ENCODE assay signal across 7 mouse cellular contexts in genomic region chr7:31139765-31140164, GRCm38 (mm10). TPM values are rescaled to one million over a fixed set of nuclear protein-coding genes. Genes with fewer than 3 reads are reported as not detected.
DNase-seq lines count a peak whose midpoint lies in the region; TF ChIP-seq lines count a peak whose summit lies in the region.

No protein-coding gene starts in this region.

- peaks cover 4% of the 10 kb centered on the region for H3K36me3 ChIP-seq in kidney, adult 2 months (ENCODE audit: control insufficient read depth, insufficient read depth, low read length)

- peak; percentile 40 for DNase-seq in urinary bladder, postnatal 25 days (ENCODE audit: low spot score)
- no peak for DNase-seq in urinary bladder, postnatal 10 days (ENCODE audit: low spot score)
- peak; percentile 64 for DNase-seq in cerebellum, adult 11 months
- peak; percentile 54 for DNase-seq in gastrocnemius, postnatal 25 days
- DNase-seq in kidney, adult 2 months: peak; percentile 77
- peak; percentile 73 for DNase-seq in lung, postnatal 10 days
- peak; percentile 62 for DNase-seq in retina, postnatal 1 day

- TF ChIP-seq CTCF in kidney, adult 2 months (conservative IDR thresholded peaks at IDR 0.05; ENCODE audit: insufficient read depth, insufficient read length, low read depth, low read length): peak; percentile 94

- no peak for TF ChIP-seq POLR2A in kidney, adult 2 months (IDR thresholded peaks at IDR 0.05; ENCODE audit: low read depth, low read length)

- no peaks in the 10 kb centered on the region for H3K4me1 ChIP-seq in kidney, adult 2 months (ENCODE audit: control insufficient read depth, insufficient read depth, low read length)

- H3K27ac ChIP-seq in kidney, adult 2 months (ENCODE audit: insufficient read depth, low read depth, low read length): no peak overlapping the region

- H3K4me3 ChIP-seq in kidney, adult 2 months (ENCODE audit: insufficient read depth, low read depth, low read length): no peak overlapping the region

- no peaks in the 10 kb centered on the region for H3K27me3 ChIP-seq in kidney, adult 2 months (replicated peaks; ENCODE audit: control insufficient read depth, insufficient read depth, low read length)

- 56% methylated on average over 5 of the region's 5 CpGs for WGBS in kidney, adult 2 months

RNA-seq across cellular contexts. Expression of gene Scn1b, which starts 13.0 kb away (rescaled TPM):
- total RNA-seq in gastrocnemius, postnatal 25 days (2021): 100 to 1,000 TPM; 787 to 821 TPM
- 25.1 and 27.9 TPM in 2 replicates for polyA plus RNA-seq in kidney, adult 2 months (2012; rRNA removed)

RNA-seq across cellular contexts. Expression of gene Gramd1a, which starts 15.9 kb away (rescaled TPM):
- total RNA-seq in gastrocnemius, postnatal 25 days (2021): 10 to 100 TPM; 40.5 to 41.2 TPM
- polyA plus RNA-seq in kidney, adult 2 months (2012; rRNA removed): 53.8 and 57.1 TPM in 2 replicates

RNA-seq across cellular contexts. Expression of gene Hpn, which starts 24.7 kb away (rescaled TPM):
- total RNA-seq in gastrocnemius, postnatal 25 days (2021): 10 to 100 TPM; 15.5 to 17.3 TPM
- polyA plus RNA-seq in kidney, adult 2 months (2012; rRNA removed): 626 and 739 TPM in 2 replicates
